Mouse (Mus musculus) heart, embryonic 11.5 days (tissue): ENCODE measurements around the gene Cyp2w1. TPM values are rescaled to one million over a fixed set of nuclear protein-coding genes. Genes with fewer than 3 reads are reported as not detected.

ENCODE experiments used
- ATAC-seq: fragments of 200-750 bp; cut with Nextera tagmentation; replicated peaks from 2 replicates; pipeline ENCODE4 v1.8.0; 2017; ENCODE audit warnings: moderate library complexity; ENCODE audit not compliant: insufficient number of reproducible peaks, low FRiP score, low TSS enrichment
- H3K27ac ChIP-seq: fragments of 300-500 bp; sonication (generic); 2 replicates; pipeline ENCODE4 v1.5.1; 2014; ENCODE audit warnings: mild to moderate bottlenecking, low read depth, low read length
- H3K27me3 ChIP-seq: fragments of 300-500 bp; sonication (generic); 2 replicates; pipeline ENCODE4 v1.6.1; 2014; ENCODE audit warnings: mild to moderate bottlenecking, low read length, mixed read lengths; ENCODE audit not compliant: control insufficient read depth, insufficient read depth
- H3K36me3 ChIP-seq: fragments of 300-500 bp; sonication (generic); 2 replicates; pipeline ENCODE4 v1.6.1; 2014; ENCODE audit warnings: mild to moderate bottlenecking, low read length, moderate library complexity, mixed read lengths; ENCODE audit not compliant: control insufficient read depth, insufficient read depth
- H3K4me1 ChIP-seq: fragments of 300-500 bp; sonication (generic); 2 replicates; pipeline ENCODE4 v1.6.1; 2014; ENCODE audit warnings: low read length; ENCODE audit not compliant: control insufficient read depth, insufficient read depth
- H3K4me2 ChIP-seq: fragments of 300-500 bp; sonication (generic); 2 replicates; pipeline ENCODE4 v1.6.1; 2014; ENCODE audit warnings: mild to moderate bottlenecking, moderate library complexity
- H3K4me3 ChIP-seq: fragments of 300-500 bp; sonication (generic); 2 replicates; pipeline ENCODE4 v1.5.1; 2014; ENCODE audit warnings: low read depth, low read length
- H3K9ac ChIP-seq: fragments of 300-500 bp; sonication (generic); 2 replicates; pipeline ENCODE4 v1.6.1; 2014; ENCODE audit warnings: mild to moderate bottlenecking, low read depth, low read length, moderate library complexity
- H3K9me3 ChIP-seq: fragments of 300-500 bp; sonication (generic); replicated peaks from 2 replicates; pipeline ENCODE4 v1.6.1; 2016; ENCODE audit warnings: low read length; ENCODE audit not compliant: control insufficient read depth
- WGBS: fragments of 180-500 bp; shearing (Covaris S2); extraction: QIAGEN DNeasy Blood & Tissue Kit; methylation state at CpG from one replicate; pipeline ENCODE4 v1.1.7; 2014; ENCODE audit not compliant: insufficient replicate concordance; 5-methylcytosine and 5-hydroxymethylcytosine counted together
- polyA plus RNA-seq: library from polyadenylated mRNA; unstranded; fragments of >200 nt; fragmentation: Nextera tagmentation; extraction: Ambion mirVana; gene quantifications from 2 replicates; pipeline ENCODE4 v1.2.1, GENCODE M21; 2014

Gene Cyp2w1
- polyA plus RNA-seq, 1 experiment from 2014 or later: not detected

GRCm38 (mm10) chr5:139380385-139381248, 28.2 kb downstream of the Cyp2w1 start:
- Histone ChIP-seq H3K4me3 (peak overlapping the region; percentile 77), H3K4me1 (peaks cover 79% of the 10 kb centered on the region), H3K36me3 (no peaks in the 10 kb centered on the region), H3K4me2 (peak overlapping the region; percentile 88), H3K27me3 (no peaks in the 10 kb centered on the region), H3K27ac (peak overlapping the region; percentile 85), H3K9ac (peak overlapping the region; percentile 86), H3K9me3 (no peaks in the 10 kb centered on the region)
- 1% methylated on average over 72 of the region's 73 CpGs for WGBS
- ATAC-seq: peak; percentile 83

- Histone ChIP-seq H3K9ac (peak overlapping the region; percentile 40), H3K4me3 (peak overlapping the region; percentile 77), H3K4me2 (peak overlapping the region; percentile 88), H3K27me3 (no peaks in the 10 kb centered on the region), H3K4me1 (peaks cover 78% of the 10 kb centered on the region), H3K36me3 (no peaks in the 10 kb centered on the region), H3K27ac (peak overlapping the region; percentile 93), H3K9me3 (no peaks in the 10 kb centered on the region)
- WGBS: 48% methylated on average over 18 of the region's 18 CpGs
- ATAC-seq: peak; percentile 24; the same call in 1 of the 2 replicates
Observed at GRCm38 (mm10) chr5:139381586-139382513, 29.4 kb downstream of the Cyp2w1 start.

DNA sequence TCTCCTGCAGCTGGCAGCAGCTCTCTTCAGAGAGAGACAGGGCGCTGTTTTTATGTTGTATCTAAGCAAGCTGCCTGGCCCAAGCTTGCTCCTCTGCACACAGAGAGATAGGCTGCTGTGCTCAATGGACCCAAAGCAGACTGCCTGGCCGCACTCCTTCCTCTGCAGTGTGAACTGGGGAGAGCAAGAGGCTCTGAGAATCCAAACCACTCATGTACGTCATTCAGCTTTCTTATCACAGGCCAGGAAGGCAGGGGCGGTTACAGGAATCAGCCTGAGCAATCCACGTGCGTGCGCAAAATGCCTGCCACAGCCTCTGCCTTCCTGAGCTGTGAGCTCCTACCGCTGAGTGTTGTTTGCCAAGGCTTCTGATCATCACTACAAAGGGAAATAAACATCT, 30.3 kb downstream of the Cyp2w1 start:
- Histone ChIP-seq H3K4me3 (peak overlapping the region; percentile 23; the same call in 1 of the 2 replicates), H3K27ac (peak overlapping the region; percentile 93), H3K4me1 (peaks cover 74% of the 10 kb centered on the region), H3K9ac (peak overlapping the region; percentile 58), H3K4me2 (peak overlapping the region; percentile 88), H3K9me3 (no peaks in the 10 kb centered on the region), H3K36me3 (no peaks in the 10 kb centered on the region), H3K27me3 (no peaks in the 10 kb centered on the region)
- WGBS: 12% methylated on average over 8 of the region's 8 CpGs
- peak; percentile 44 for ATAC-seq

- Histone ChIP-seq H3K36me3 (no peaks in the 10 kb centered on the region), H3K27ac (peak overlapping the region; percentile 93), H3K9me3 (no peaks in the 10 kb centered on the region), H3K4me1 (peaks cover 75% of the 10 kb centered on the region), H3K27me3 (no peaks in the 10 kb centered on the region), H3K9ac (peak overlapping the region; percentile 58; the same call in 1 of the 2 replicates), H3K4me3 (0 out of 2 replicates have a peak overlapping the region, but pooled peaks have one; percentile 15), H3K4me2 (peak overlapping the region; percentile 88)
- WGBS: 71% methylated on average over 9 of the region's 9 CpGs
- no peak for ATAC-seq
Observed at GRCm38 (mm10) chr5:139383234-139383633, 30.8 kb downstream of the Cyp2w1 start.

- H3K4me2 ChIP-seq: peak overlapping the region; percentile 88
- H3K9me3 ChIP-seq: no peaks in the 10 kb centered on the region
- WGBS: 29% methylated on average over 10 of the region's 10 CpGs
- H3K27ac ChIP-seq: peak overlapping the region; percentile 54
- peaks cover 74% of the 10 kb centered on the region for H3K4me1 ChIP-seq
- no peaks in the 10 kb centered on the region for H3K27me3 ChIP-seq
- peak overlapping the region; percentile 54; the same call in 1 of the 2 replicates for H3K9ac ChIP-seq
- H3K36me3 ChIP-seq: no peaks in the 10 kb centered on the region
- ATAC-seq: no peak
- H3K4me3 ChIP-seq: no peak overlapping the region
Observed at GRCm38 (mm10) chr5:139384531-139384930, 32.1 kb downstream of the Cyp2w1 start.

DNA sequence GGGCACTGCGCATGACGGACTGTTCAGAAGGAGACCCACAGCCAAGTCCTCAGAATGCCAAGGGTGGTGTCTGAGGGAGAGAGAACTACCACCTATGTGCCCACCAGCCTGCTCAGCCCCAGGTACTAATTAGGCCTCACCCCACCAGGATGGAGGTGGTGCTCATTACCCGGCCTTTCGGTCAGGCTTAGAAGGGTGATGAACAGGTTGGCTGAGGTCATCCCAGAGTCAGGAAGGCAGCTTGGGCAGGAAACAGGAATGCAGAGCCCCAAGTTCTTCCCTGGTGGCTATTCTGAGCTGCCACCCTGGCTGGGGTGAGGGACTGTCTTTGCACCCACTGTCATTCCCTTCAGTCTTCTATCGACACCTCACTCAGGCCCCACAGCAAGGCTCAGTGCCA, 33.6 kb downstream of the Cyp2w1 start:
- WGBS: 87% methylated on average over 5 of the region's 5 CpGs
- 0 out of 2 replicates have a peak overlapping the region, but pooled peaks have one; percentile 10 for H3K27ac ChIP-seq
- no peak overlapping the region for H3K4me2 ChIP-seq

DNA sequence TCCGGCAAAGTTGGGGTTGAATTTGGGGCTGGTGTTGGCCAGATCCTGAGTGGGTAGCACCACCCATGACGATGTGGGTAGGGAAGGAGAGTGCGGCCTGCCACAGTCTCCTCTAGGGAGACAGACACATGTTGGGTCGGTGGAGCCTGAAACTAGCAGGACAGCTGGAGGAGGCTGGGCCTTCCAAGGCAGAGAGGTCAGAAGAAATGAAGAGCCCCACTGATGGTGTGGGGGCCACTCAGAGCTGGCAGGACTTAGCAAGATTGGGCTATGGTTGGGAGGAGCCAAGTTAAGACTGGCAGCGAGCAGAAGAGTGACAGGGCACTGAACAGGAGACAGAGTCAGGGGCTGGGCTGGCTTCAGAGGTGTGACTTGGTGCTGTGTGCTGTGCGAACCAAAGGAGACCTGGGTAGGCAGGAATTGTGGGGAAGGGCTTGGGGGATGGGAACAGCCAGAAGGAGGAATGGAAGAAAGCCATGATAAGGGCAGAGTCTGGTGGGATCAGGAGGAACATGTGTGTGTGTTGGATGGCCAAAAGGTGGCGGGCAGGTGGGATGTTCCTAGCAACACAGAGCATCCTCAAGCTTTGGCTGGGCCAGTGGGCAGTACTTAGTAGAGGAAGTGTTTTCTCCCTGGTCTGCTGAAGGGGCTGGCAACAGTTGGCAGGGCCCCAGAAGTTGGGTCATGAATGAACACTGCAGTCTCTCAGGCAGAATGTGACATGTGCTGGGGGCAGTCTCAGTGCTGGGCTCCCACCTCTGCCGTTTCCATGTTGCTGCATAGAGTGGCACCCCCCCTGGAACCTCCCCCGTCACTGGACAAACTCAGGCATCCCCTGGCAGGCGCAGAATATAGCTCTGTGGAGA, 35.1 kb downstream of the Cyp2w1 start:
- Histone ChIP-seq H3K9me3 (no peaks in the 10 kb centered on the region), H3K27ac (peak overlapping the region; percentile 77), H3K27me3 (no peaks in the 10 kb centered on the region), H3K36me3 (no peaks in the 10 kb centered on the region), H3K4me2 (peak overlapping the region; percentile 29; the same call in 1 of the 2 replicates), H3K4me1 (peaks cover 69% of the 10 kb centered on the region), H3K4me3 (no peak overlapping the region), H3K9ac (peak overlapping the region; percentile 39; the same call in 1 of the 2 replicates)
- ATAC-seq: no peak
- WGBS: 70% methylated on average over 10 of the region's 10 CpGs

More for the DNA sequence above, 33.6 kb downstream of the Cyp2w1 start:
- Histone ChIP-seq H3K9me3 (no peaks in the 10 kb centered on the region), H3K27me3 (no peaks in the 10 kb centered on the region), H3K36me3 (no peaks in the 10 kb centered on the region), H3K9ac (no peak overlapping the region), H3K4me1 (peaks cover 77% of the 10 kb centered on the region), H3K4me3 (no peak overlapping the region)
- no peak for ATAC-seq
